In the genomic region with DNA sequence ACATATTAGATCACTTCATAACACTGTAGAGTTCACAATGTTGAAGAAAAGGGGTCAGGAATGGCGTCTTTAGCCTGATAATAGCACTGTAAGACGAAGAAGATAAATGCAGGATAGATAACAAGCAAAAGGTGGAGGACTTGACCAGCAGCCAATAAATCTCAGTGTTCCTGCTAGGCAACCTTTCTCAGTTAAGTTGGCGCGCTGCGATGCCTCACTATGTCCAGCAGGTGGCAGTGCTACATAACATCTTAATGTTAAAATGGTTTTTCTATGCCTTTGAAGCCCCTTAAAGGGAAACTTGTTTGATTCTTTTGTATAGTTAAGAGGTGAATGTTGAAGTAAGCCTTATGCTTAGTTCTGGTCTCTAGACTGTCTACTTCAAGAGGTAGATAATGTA, we compare ENCODE assay signal across 9 mouse cellular contexts. TPM values are rescaled to one million over a fixed set of nuclear protein-coding genes. Genes with fewer than 3 reads are reported as not detected.
A peak's percentile ranks its signal among the peaks of the same experiment; 100 is the strongest.
DNase-seq lines count a peak whose midpoint lies in the region; ATAC-seq and TF ChIP-seq lines count a peak whose summit lies in the region.
"Had no signal": no experiment of that assay in that cellular context is flagged by ENCODE, and none has a peak within 500 bp of the region (broad histone marks: within the 10 kb centered on the region; RNA-seq: fewer than 3 reads in every experiment).

No protein-coding gene starts in this region.

- H3K4me1 ChIP-seq in midbrain, embryonic 14.5 days (ENCODE audit: control insufficient read depth, insufficient read depth, low read length): no peaks in the 10 kb centered on the region
- no peaks in the 10 kb centered on the region for H3K4me1 ChIP-seq in midbrain, embryonic 16.5 days (ENCODE audit: control insufficient read depth, insufficient read depth, low read length)
- no peaks in the 10 kb centered on the region for H3K4me1 ChIP-seq in embryonic fibroblast, embryonic 13.5 days (ENCODE audit: control insufficient read depth, insufficient read depth, low read length)
- no peaks in the 10 kb centered on the region for H3K4me1 ChIP-seq in limb, embryonic 14.5 days (ENCODE audit: control insufficient read depth, insufficient read depth, low read length)

- H3K27me3 ChIP-seq in midbrain, embryonic 14.5 days (ENCODE audit: control insufficient read depth, insufficient read depth, low read length): no peaks in the 10 kb centered on the region
- no peaks in the 10 kb centered on the region for H3K27me3 ChIP-seq in midbrain, embryonic 16.5 days (ENCODE audit: control insufficient read depth, insufficient read depth, low read depth, low read length)
- H3K27me3 ChIP-seq in limb, embryonic 14.5 days (ENCODE audit: control insufficient read depth, insufficient read depth, low read length): no peaks in the 10 kb centered on the region
- H3K27me3 ChIP-seq: heart, embryonic 15.5 days had no signal

- WGBS in midbrain, embryonic 14.5 days: 0% methylated on average over 5 of the region's 5 CpGs
- WGBS in midbrain, embryonic 16.5 days: 4% methylated on average over 5 of the region's 5 CpGs
- WGBS in limb, embryonic 14.5 days: 0% methylated on average over 5 of the region's 5 CpGs

- no peaks in the 10 kb centered on the region for H3K9me3 ChIP-seq in midbrain, embryonic 14.5 days (ENCODE audit: control insufficient read depth, low read length)
- no peaks in the 10 kb centered on the region for H3K9me3 ChIP-seq in midbrain, embryonic 16.5 days (replicated peaks; ENCODE audit: control insufficient read depth, low read length, poor library complexity, severe bottlenecking)
- H3K9me3 ChIP-seq in limb, embryonic 14.5 days (ENCODE audit: control insufficient read depth, low read length): no peaks in the 10 kb centered on the region
- H3K9me3 ChIP-seq: heart, embryonic 15.5 days had no signal

- no peak overlapping the region for H3K27ac ChIP-seq in midbrain, embryonic 14.5 days (replicated peaks; ENCODE audit: low read depth, low read length)
- no peak overlapping the region for H3K27ac ChIP-seq in midbrain, embryonic 16.5 days (ENCODE audit: low read length)
- H3K27ac ChIP-seq in embryonic fibroblast, embryonic 13.5 days (ENCODE audit: insufficient read depth, low read length): no peak overlapping the region
- no peak overlapping the region for H3K27ac ChIP-seq in limb, embryonic 14.5 days (replicated peaks; ENCODE audit: low read depth, low read length)
- H3K27ac ChIP-seq: heart, embryonic 15.5 days had no signal

- H3K36me3 ChIP-seq in midbrain, embryonic 14.5 days (ENCODE audit: control insufficient read depth, insufficient read depth, low read length): no peaks in the 10 kb centered on the region
- H3K36me3 ChIP-seq in midbrain, embryonic 16.5 days (ENCODE audit: control insufficient read depth, insufficient read depth, low read length): no peaks in the 10 kb centered on the region
- no peaks in the 10 kb centered on the region for H3K36me3 ChIP-seq in limb, embryonic 14.5 days (ENCODE audit: control insufficient read depth, insufficient read depth, low read length)
- H3K36me3 ChIP-seq: heart, embryonic 15.5 days had no signal

- peak; percentile 94 for DNase-seq in midbrain, embryonic 14.5 days
- DNase-seq in brain, adult 2 months (ENCODE audit: low read depth, low spot score): peak; percentile 81
- peak; percentile 45 to 88 for DNase-seq in kidney, adult 8-10 months
- DNase-seq in limb, embryonic 14.5 days (ENCODE audit: low spot score): peak; percentile 85
- DNase-seq in retina, postnatal 7 days (ENCODE audit: low read depth, low spot score): peak; percentile 64
- DNase-seq in urinary bladder, postnatal 14 days (ENCODE audit: low spot score): peak; percentile 77

- H3K4me3 ChIP-seq in midbrain, embryonic 14.5 days (replicated peaks; ENCODE audit: low read depth, low read length): no peak overlapping the region
- H3K4me3 ChIP-seq in midbrain, embryonic 16.5 days (ENCODE audit: low read depth, low read length): no peak overlapping the region
- H3K4me3 ChIP-seq in embryonic fibroblast, embryonic 13.5 days (ENCODE audit: insufficient read depth, low read length): no peak overlapping the region
- H3K4me3 ChIP-seq in limb, embryonic 14.5 days (replicated peaks; ENCODE audit: low read length): no peak overlapping the region
- H3K4me3 ChIP-seq: heart, embryonic 15.5 days had no signal

- TF ChIP-seq POLR2A in embryonic fibroblast, embryonic 13.5 days (IDR thresholded peaks at IDR 0.05; ENCODE audit: low read depth, low read length): no peak
- no peak for TF ChIP-seq POLR2A in limb, embryonic 14.5 days (IDR thresholded peaks at IDR 0.05; ENCODE audit: borderline replicate concordance, extremely low read depth, insufficient read depth, insufficient read length)

- TF ChIP-seq CTCF in embryonic fibroblast, embryonic 13.5 days (IDR thresholded peaks at IDR 0.05; ENCODE audit: borderline replicate concordance, insufficient read depth, low read length): peak; percentile 90; the same call in 1 of the 2 replicates

- no peak for ATAC-seq in midbrain, embryonic 14.5 days (ENCODE audit: low FRiP score, low TSS enrichment)
- no peak for ATAC-seq in midbrain, embryonic 16.5 days
- ATAC-seq in limb, embryonic 14.5 days (ENCODE audit: low FRiP score, low read depth): no peak

- H3K9ac ChIP-seq in midbrain, embryonic 14.5 days (replicated peaks; ENCODE audit: low read length): no peak overlapping the region
- no peak overlapping the region for H3K9ac ChIP-seq in midbrain, embryonic 16.5 days (ENCODE audit: low read depth, low read length)
- H3K9ac ChIP-seq in limb, embryonic 14.5 days (ENCODE audit: low read depth, low read length, severe bottlenecking): no peak overlapping the region
- H3K9ac ChIP-seq: heart, embryonic 15.5 days had no signal

- H3K4me2 ChIP-seq in midbrain, embryonic 14.5 days (ENCODE audit: low read length): no peak overlapping the region
- H3K4me2 ChIP-seq in midbrain, embryonic 16.5 days (ENCODE audit: low read length): no peak overlapping the region
- H3K4me2 ChIP-seq in limb, embryonic 14.5 days (replicated peaks; ENCODE audit: low read depth, low read length, severe bottlenecking): no peak overlapping the region
- H3K4me2 ChIP-seq: heart, embryonic 15.5 days had no signal

RNA-seq across cellular contexts. Expression of a gene that starts 25.5 kb away (rescaled TPM):
- polyA plus RNA-seq in midbrain, embryonic 14.5 days (2014; fragmentation: Nextera tagmentation; extraction: Ambion mirVana): 0.16 and 3.5 TPM in 2 replicates
- polyA plus RNA-seq in midbrain, embryonic 16.5 days (2015; fragmentation: Nextera tagmentation; extraction: Ambion mirVana): 0.29 and 0.35 TPM in 2 replicates
- 13.3 and 15.6 TPM in 2 replicates for polyA plus RNA-seq in embryonic fibroblast, embryonic 13.5 days (2011; ENCODE audit: insufficient read length, low read depth, missing spikeins)
- 0.28 and 0.49 TPM in 2 replicates for polyA plus RNA-seq in limb, embryonic 14.5 days (2012; rRNA removed)
- 0.72 and 0.98 TPM in 2 replicates for polyA plus RNA-seq in limb, embryonic 14.5 days (2014; fragmentation: Nextera tagmentation; extraction: Ambion mirVana)

RNA-seq across cellular contexts. Expression of a gene that starts 25.6 kb away (rescaled TPM):
- 0.30 and 0.55 TPM in 2 replicates for polyA plus RNA-seq in midbrain, embryonic 14.5 days (2014; fragmentation: Nextera tagmentation; extraction: Ambion mirVana)
- 0.46 and 0.51 TPM in 2 replicates for polyA plus RNA-seq in midbrain, embryonic 16.5 days (2015; fragmentation: Nextera tagmentation; extraction: Ambion mirVana)
- polyA plus RNA-seq in embryonic fibroblast, embryonic 13.5 days (2011; ENCODE audit: insufficient read length, low read depth, missing spikeins): 0.27 and 0.51 TPM in 2 replicates
- polyA plus RNA-seq in limb, embryonic 14.5 days (2012; rRNA removed): 0.12 and 0.18 TPM in 2 replicates
- polyA plus RNA-seq in limb, embryonic 14.5 days (2014; fragmentation: Nextera tagmentation; extraction: Ambion mirVana): 0.22 and 0.37 TPM in 2 replicates

RNA-seq across cellular contexts. Expression of a gene that starts 58.4 kb away (rescaled TPM):
- 1.2 TPM in 1 of 2 replicates, not detected in the other for polyA plus RNA-seq in midbrain, embryonic 14.5 days (2014; fragmentation: Nextera tagmentation; extraction: Ambion mirVana)
- polyA plus RNA-seq in midbrain, embryonic 16.5 days (2015; fragmentation: Nextera tagmentation; extraction: Ambion mirVana): 0.14 and 0.20 TPM in 2 replicates
- polyA plus RNA-seq in embryonic fibroblast, embryonic 13.5 days (2011; ENCODE audit: insufficient read length, low read depth, missing spikeins): 3.4 and 3.6 TPM in 2 replicates
- polyA plus RNA-seq in limb, embryonic 14.5 days (2012; rRNA removed): 0.04 and 0.20 TPM in 2 replicates
- polyA plus RNA-seq in limb, embryonic 14.5 days (2014; fragmentation: Nextera tagmentation; extraction: Ambion mirVana): 0.18 TPM in 1 of 2 replicates, not detected in the other
